Mouse (Mus musculus): Measurements from ENCODE around the gene Lyve1. TPM values are rescaled to one million over a fixed set of nuclear protein-coding genes. Genes with fewer than 3 reads are reported as not detected.

Lyve1 gene
- polyA plus RNA-seq, 1 experiment from 2014 or later, result 6.3 TPM

GRCm38 (mm10) chr7:110834522-110834921 lies 28.5 kb downstream of the Lyve1 start:
- H3K9me3 ChIP-seq (ENCODE audit: low read length), result no peaks in the 10 kb centered on the region
- 54% methylated on average over 3 of the region's 3 CpGs for WGBS

GRCm38 (mm10) chr7:110834018-110834417 lies 29.0 kb downstream of the Lyve1 start:
- no peaks in the 10 kb centered on the region for H3K4me1 ChIP-seq (ENCODE audit: insufficient read depth, low read length)
- WGBS, result 88% methylated on average over 1 of the region's 1 CpGs
- ATAC-seq (ENCODE audit: low FRiP score, low TSS enrichment), result no peak
- H3K36me3 ChIP-seq (ENCODE audit: insufficient read depth, low read length), result peaks cover 10% of the 10 kb centered on the region; the same call in 1 of the 2 replicates
- H3K9ac ChIP-seq (replicated peaks; ENCODE audit: low read length), result no peak overlapping the region
- no peaks in the 10 kb centered on the region for H3K27me3 ChIP-seq (ENCODE audit: insufficient read depth, low read length)
- H3K4me3 ChIP-seq (ENCODE audit: low read length), result no peak overlapping the region
- H3K27ac ChIP-seq (ENCODE audit: low read length), result no peak overlapping the region
- H3K4me2 ChIP-seq (replicated peaks; ENCODE audit: low read depth, low read length), result no peak overlapping the region
- H3K9me3 ChIP-seq (ENCODE audit: low read length), result no peaks in the 10 kb centered on the region

More at GRCm38 (mm10) chr7:110834522-110834921, 28.5 kb downstream of the Lyve1 start:
- Histone ChIP-seq H3K9ac (replicated peaks; ENCODE audit: low read length) (no peak overlapping the region), H3K36me3 (ENCODE audit: insufficient read depth, low read length) (peaks cover 10% of the 10 kb centered on the region; the same call in 1 of the 2 replicates), H3K4me1 (ENCODE audit: insufficient read depth, low read length) (no peaks in the 10 kb centered on the region), H3K27ac (ENCODE audit: low read length) (no peak overlapping the region), H3K4me2 (replicated peaks; ENCODE audit: low read depth, low read length) (no peak overlapping the region), H3K27me3 (ENCODE audit: insufficient read depth, low read length) (no peaks in the 10 kb centered on the region), H3K4me3 (ENCODE audit: low read length) (no peak overlapping the region)
- no peak for ATAC-seq (ENCODE audit: low FRiP score, low TSS enrichment)

GRCm38 (mm10) chr7:110833024-110833423 lies 30.0 kb downstream of the Lyve1 start:
- Histone ChIP-seq H3K9me3 (ENCODE audit: low read length) (no peaks in the 10 kb centered on the region), H3K36me3 (ENCODE audit: insufficient read depth, low read length) (peaks cover 19% of the 10 kb centered on the region; the same call in 1 of the 2 replicates), H3K4me3 (ENCODE audit: low read length) (no peak overlapping the region), H3K27ac (ENCODE audit: low read length) (no peak overlapping the region), H3K4me2 (replicated peaks; ENCODE audit: low read depth, low read length) (no peak overlapping the region), H3K4me1 (ENCODE audit: insufficient read depth, low read length) (no peaks in the 10 kb centered on the region), H3K27me3 (ENCODE audit: insufficient read depth, low read length) (no peaks in the 10 kb centered on the region), H3K9ac (replicated peaks; ENCODE audit: low read length) (no peak overlapping the region)
- 86% methylated on average over 1 of the region's 1 CpGs for WGBS
- ATAC-seq (ENCODE audit: low FRiP score, low TSS enrichment), result no peak

GRCm38 (mm10) chr7:110823995-110824953 lies 38.8 kb downstream of the Lyve1 start:
- H3K36me3 ChIP-seq (ENCODE audit: insufficient read depth, low read length), result peaks cover 32% of the 10 kb centered on the region
- no peaks in the 10 kb centered on the region for H3K9me3 ChIP-seq (ENCODE audit: low read length)
- no peaks in the 10 kb centered on the region for H3K27me3 ChIP-seq (ENCODE audit: insufficient read depth, low read length)
- H3K9ac ChIP-seq (replicated peaks; ENCODE audit: low read length), result no peak overlapping the region
- ATAC-seq (ENCODE audit: low FRiP score, low TSS enrichment), result no peak
- WGBS, result 82% methylated on average over 8 of the region's 8 CpGs
- H3K4me2 ChIP-seq (replicated peaks; ENCODE audit: low read depth, low read length), result no peak overlapping the region
- H3K4me3 ChIP-seq (ENCODE audit: low read length), result no peak overlapping the region
- H3K27ac ChIP-seq (ENCODE audit: low read length), result no peak overlapping the region
- H3K4me1 ChIP-seq (ENCODE audit: insufficient read depth, low read length), result peaks cover 20% of the 10 kb centered on the region

- ATAC-seq (ENCODE audit: low FRiP score, low TSS enrichment), result no peak
- H3K36me3 ChIP-seq (ENCODE audit: insufficient read depth, low read length), result peaks cover 29% of the 10 kb centered on the region
- 0 out of 2 replicates have a peak overlapping the region, but pooled peaks have one; percentile 16 for H3K9ac ChIP-seq (replicated peaks; ENCODE audit: low read length)
- H3K4me1 ChIP-seq (ENCODE audit: insufficient read depth, low read length), result peaks cover 20% of the 10 kb centered on the region
- 55% methylated on average over 4 of the region's 4 CpGs for WGBS
- no peaks in the 10 kb centered on the region for H3K27me3 ChIP-seq (ENCODE audit: insufficient read depth, low read length)
- H3K4me3 ChIP-seq (ENCODE audit: low read length), result no peak overlapping the region
- no peaks in the 10 kb centered on the region for H3K9me3 ChIP-seq (ENCODE audit: low read length)
- no peak overlapping the region for H3K27ac ChIP-seq (ENCODE audit: low read length)
- H3K4me2 ChIP-seq (replicated peaks; ENCODE audit: low read depth, low read length), result no peak overlapping the region
Measured at GRCm38 (mm10) chr7:110823593-110823992, 39.4 kb downstream of the Lyve1 start.

GRCm38 (mm10) chr7:110823076-110823475 lies 40.0 kb downstream of the Lyve1 start:
- Histone ChIP-seq H3K9me3 (ENCODE audit: low read length) (no peaks in the 10 kb centered on the region), H3K9ac (replicated peaks; ENCODE audit: low read length) (no peak overlapping the region), H3K4me2 (replicated peaks; ENCODE audit: low read depth, low read length) (no peak overlapping the region), H3K27ac (ENCODE audit: low read length) (no peak overlapping the region), H3K27me3 (ENCODE audit: insufficient read depth, low read length) (no peaks in the 10 kb centered on the region), H3K4me3 (ENCODE audit: low read length) (no peak overlapping the region), H3K36me3 (ENCODE audit: insufficient read depth, low read length) (peaks cover 23% of the 10 kb centered on the region), H3K4me1 (ENCODE audit: insufficient read depth, low read length) (peaks cover 20% of the 10 kb centered on the region)
- ATAC-seq (ENCODE audit: low FRiP score, low TSS enrichment), result no peak
- 35% methylated on average over 8 of the region's 8 CpGs for WGBS

- Histone ChIP-seq H3K9ac (replicated peaks; ENCODE audit: low read length) (no peak overlapping the region), H3K4me2 (replicated peaks; ENCODE audit: low read depth, low read length) (no peak overlapping the region), H3K27me3 (ENCODE audit: insufficient read depth, low read length) (no peaks in the 10 kb centered on the region), H3K9me3 (ENCODE audit: low read length) (no peaks in the 10 kb centered on the region), H3K4me3 (ENCODE audit: low read length) (no peak overlapping the region), H3K4me1 (ENCODE audit: insufficient read depth, low read length) (peaks cover 20% of the 10 kb centered on the region), H3K36me3 (ENCODE audit: insufficient read depth, low read length) (peaks cover 21% of the 10 kb centered on the region), H3K27ac (ENCODE audit: low read length) (no peak overlapping the region)
- ATAC-seq (ENCODE audit: low FRiP score, low TSS enrichment), result no peak
- WGBS, result 32% methylated on average over 4 of the region's 4 CpGs
Measured at GRCm38 (mm10) chr7:110822055-110822454, 41.0 kb downstream of the Lyve1 start.

GRCm38 (mm10) chr7:110821653-110822052 lies 41.4 kb downstream of the Lyve1 start:
- no peak overlapping the region for H3K4me2 ChIP-seq (replicated peaks; ENCODE audit: low read depth, low read length)
- H3K27me3 ChIP-seq (ENCODE audit: insufficient read depth, low read length), result no peaks in the 10 kb centered on the region
- no peaks in the 10 kb centered on the region for H3K9me3 ChIP-seq (ENCODE audit: low read length)
- no peak overlapping the region for H3K4me3 ChIP-seq (ENCODE audit: low read length)
- H3K9ac ChIP-seq (replicated peaks; ENCODE audit: low read length), result no peak overlapping the region
- H3K36me3 ChIP-seq (ENCODE audit: insufficient read depth, low read length), result peaks cover 21% of the 10 kb centered on the region
- peaks cover 20% of the 10 kb centered on the region for H3K4me1 ChIP-seq (ENCODE audit: insufficient read depth, low read length)
- peak overlapping the region; percentile 53; the same call in 1 of the 2 replicates for H3K27ac ChIP-seq (ENCODE audit: low read length)
- WGBS, result 37% methylated on average over 3 of the region's 3 CpGs
- peak; percentile 82 for ATAC-seq (ENCODE audit: low FRiP score, low TSS enrichment)

- Histone ChIP-seq H3K36me3 (ENCODE audit: insufficient read depth, low read length) (peaks cover 21% of the 10 kb centered on the region), H3K27me3 (ENCODE audit: insufficient read depth, low read length) (no peaks in the 10 kb centered on the region), H3K4me3 (ENCODE audit: low read length) (no peak overlapping the region), H3K4me2 (replicated peaks; ENCODE audit: low read depth, low read length) (no peak overlapping the region), H3K9ac (replicated peaks; ENCODE audit: low read length) (no peak overlapping the region), H3K27ac (ENCODE audit: low read length) (peak overlapping the region; percentile 53; the same call in 1 of the 2 replicates), H3K4me1 (ENCODE audit: insufficient read depth, low read length) (peaks cover 20% of the 10 kb centered on the region), H3K9me3 (ENCODE audit: low read length) (no peaks in the 10 kb centered on the region)
- ATAC-seq (ENCODE audit: low FRiP score, low TSS enrichment), result peak; percentile 46
- WGBS, result 17% methylated on average over 5 of the region's 5 CpGs
Measured at GRCm38 (mm10) chr7:110821068-110821467, 42.0 kb downstream of the Lyve1 start.

GRCm38 (mm10) chr7:110818787-110819350 lies 44.2 kb downstream of the Lyve1 start:
- Histone ChIP-seq H3K36me3 (ENCODE audit: insufficient read depth, low read length) (peaks cover 13% of the 10 kb centered on the region), H3K4me1 (ENCODE audit: insufficient read depth, low read length) (peaks cover 20% of the 10 kb centered on the region), H3K4me3 (ENCODE audit: low read length) (no peak overlapping the region), H3K4me2 (replicated peaks; ENCODE audit: low read depth, low read length) (no peak overlapping the region), H3K27me3 (ENCODE audit: insufficient read depth, low read length) (no peaks in the 10 kb centered on the region), H3K9me3 (ENCODE audit: low read length) (no peaks in the 10 kb centered on the region), H3K9ac (replicated peaks; ENCODE audit: low read length) (no peak overlapping the region), H3K27ac (ENCODE audit: low read length) (no peak overlapping the region)
- WGBS, result 70% methylated on average over 11 of the region's 11 CpGs
- ATAC-seq (ENCODE audit: low FRiP score, low TSS enrichment), result no peak

All from kidney, embryonic 16.5 days (tissue).